Mouse (Mus musculus): ENCODE measurements at regions not wholly inside any gene's neighbourhood (a gene's known extent, or its start where the extent isn't known, plus 50 kb on each side); places are given as distances from the start of the nearest gene placed in this dataset.

- CTCF ChIA-PET, result interaction anchor here (0.6 kb wide), 1 partner anchor 300 kb away, joined by 3 read pairs; no protein-coding TSS in a partner anchor
Measured at GRCm38 (mm10) chr16:29950136-29950535, 114.0 kb upstream of the Hes1 start.

DNA sequence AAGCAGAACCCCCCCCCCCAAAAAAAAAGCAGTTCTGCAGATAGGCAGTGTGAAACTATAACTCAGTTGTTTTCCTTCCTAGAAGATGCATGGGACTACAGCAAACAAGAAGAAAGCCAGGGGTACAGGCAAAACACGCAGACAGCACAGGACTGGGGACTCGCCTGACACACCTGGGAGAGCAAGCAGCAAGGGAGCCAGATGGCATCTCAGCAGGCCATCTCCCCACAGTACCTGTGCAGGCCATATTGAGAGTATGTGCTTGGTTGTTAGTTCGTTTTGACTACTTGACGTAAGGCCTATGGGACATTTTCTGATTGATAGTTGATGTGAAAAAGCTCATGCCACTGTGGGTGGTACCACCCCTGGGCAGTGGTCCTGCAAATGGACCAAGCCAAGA lies 113.4 kb upstream of the Hes1 start:
- CTCF ChIA-PET, result no interaction called here

DNA sequence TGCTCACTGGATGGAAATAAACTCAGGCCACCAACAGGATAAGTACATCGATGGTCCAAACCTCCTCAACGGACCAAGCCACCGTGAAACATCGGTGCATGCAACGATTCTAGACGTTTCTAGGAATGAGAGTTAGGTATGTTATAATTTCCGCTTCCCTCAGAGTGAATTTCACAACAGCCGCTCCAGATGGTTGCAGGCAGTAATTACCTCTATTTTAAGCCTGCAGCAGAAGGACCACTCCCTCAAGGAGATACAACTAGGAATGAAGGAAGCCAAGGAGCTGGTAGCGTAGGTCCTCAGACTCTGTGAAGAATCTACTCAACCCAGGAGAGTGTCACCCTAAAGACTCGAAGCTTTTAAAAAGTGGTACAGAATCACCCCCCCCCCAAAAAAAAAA lies 109.5 kb upstream of the Hes1 start:
- CTCF ChIA-PET, result no interaction called here

GRCm38 (mm10) chr16:29956904-29957303 lies 107.3 kb upstream of the Hes1 start:
- CTCF ChIA-PET, result no interaction called here

DNA sequence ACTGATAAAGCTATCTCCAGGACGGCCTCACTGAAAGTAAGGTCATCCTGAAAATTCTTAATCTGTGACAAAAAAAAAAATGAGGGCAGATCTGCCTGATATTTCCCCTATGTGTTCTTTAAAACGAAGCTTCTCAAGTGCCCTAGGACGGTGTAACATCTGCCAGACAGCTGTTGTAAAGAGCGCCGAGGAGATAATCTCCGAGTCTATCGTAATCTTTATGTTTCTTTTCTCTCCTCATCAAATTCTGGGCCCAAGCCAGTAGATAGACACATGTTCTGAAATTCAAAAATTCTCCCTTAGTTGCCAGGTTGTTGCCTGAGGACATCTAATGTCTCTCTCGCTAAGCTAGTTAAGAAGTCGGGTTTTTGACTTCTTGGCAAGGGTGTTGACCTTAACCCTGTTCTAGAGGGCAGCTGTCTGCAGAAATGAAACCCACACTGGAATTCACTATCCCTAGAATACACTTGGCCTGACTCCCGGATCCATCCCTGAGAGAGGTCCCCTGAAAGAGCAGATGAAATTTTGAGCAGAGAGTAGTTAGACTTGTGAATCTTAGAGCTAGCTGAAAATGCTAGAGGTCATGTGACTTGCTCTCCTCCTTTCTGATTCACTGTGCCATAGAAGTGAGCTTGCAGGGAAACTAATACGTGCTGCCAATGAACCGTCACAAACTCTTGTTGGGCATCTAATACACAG lies 104.1 kb upstream of the Hes1 start:
- CTCF ChIA-PET, result no interaction called here

DNA sequence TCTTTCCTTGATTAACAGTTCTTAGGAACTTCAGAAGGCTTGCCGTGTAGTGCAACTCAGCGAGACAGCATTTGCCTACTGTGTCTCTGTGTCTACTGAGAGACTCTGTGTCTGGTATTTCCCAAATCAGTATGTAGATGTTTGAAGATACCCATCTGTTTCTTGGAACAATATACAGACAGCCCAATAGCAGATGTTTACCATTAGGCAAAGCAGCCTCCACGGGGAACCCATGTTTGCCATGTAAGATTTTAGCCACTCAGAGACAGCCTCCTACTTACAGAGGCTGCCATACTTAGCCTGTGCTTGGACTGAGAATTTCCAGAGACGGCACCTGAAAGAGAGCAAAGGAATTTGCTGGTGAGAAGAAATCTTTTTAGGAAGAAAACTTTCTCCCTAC lies 100.9 kb upstream of the Hes1 start:
- CTCF ChIA-PET, result no interaction called here

- CTCF ChIA-PET, result no interaction called here
Measured at GRCm38 (mm10) chr16:29964563-29964962, 99.6 kb upstream of the Hes1 start.

DNA sequence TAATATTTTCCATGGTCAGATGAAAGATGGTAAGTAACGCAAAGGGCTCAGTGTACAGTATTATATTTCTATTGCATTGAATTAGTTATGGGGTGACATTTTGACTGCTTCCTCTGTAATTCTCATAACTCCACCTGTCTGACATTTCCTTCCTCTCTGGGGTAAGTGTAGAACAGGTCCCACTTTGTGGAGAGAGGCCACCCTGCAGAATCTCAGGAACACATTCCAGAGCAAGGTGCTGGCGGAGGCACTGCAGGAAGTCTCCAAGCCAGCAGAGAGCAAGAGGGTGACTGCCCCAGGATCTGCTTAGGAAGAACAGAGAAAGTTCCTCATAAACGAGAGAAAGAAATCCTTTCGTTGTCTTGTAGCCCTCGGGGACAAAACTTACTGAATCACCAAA lies 95.4 kb upstream of the Hes1 start:
- CTCF ChIA-PET, result no interaction called here

GRCm38 (mm10) chr16:29972741-29973141 lies 91.4 kb upstream of the Hes1 start:
- CTCF ChIA-PET, result interaction anchor here (0.6 kb wide), 1 partner anchor 27 kb away, joined by 5 read pairs; no protein-coding TSS in a partner anchor

GRCm38 (mm10) chr16:29973250-29973649 lies 90.9 kb upstream of the Hes1 start:
- CTCF ChIA-PET, result interaction anchor here (0.6 kb wide), 1 partner anchor 28 kb away, joined by 5 read pairs; no protein-coding TSS in a partner anchor

GRCm38 (mm10) chr16:29975800-29976199 lies 88.4 kb upstream of the Hes1 start:
- CTCF ChIA-PET, result no interaction called here

GRCm38 (mm10) chr16:29977011-29977410 lies 87.2 kb upstream of the Hes1 start:
- CTCF ChIA-PET, result no interaction called here

GRCm38 (mm10) chr16:29977711-29978110 lies 86.5 kb upstream of the Hes1 start:
- CTCF ChIA-PET, result no interaction called here

- CTCF ChIA-PET, result no interaction called here
Measured at GRCm38 (mm10) chr16:29979066-29979465, 85.1 kb upstream of the Hes1 start.

- CTCF ChIA-PET, result no interaction called here
Measured at GRCm38 (mm10) chr16:29981543-29981942, 82.6 kb upstream of the Hes1 start.

DNA sequence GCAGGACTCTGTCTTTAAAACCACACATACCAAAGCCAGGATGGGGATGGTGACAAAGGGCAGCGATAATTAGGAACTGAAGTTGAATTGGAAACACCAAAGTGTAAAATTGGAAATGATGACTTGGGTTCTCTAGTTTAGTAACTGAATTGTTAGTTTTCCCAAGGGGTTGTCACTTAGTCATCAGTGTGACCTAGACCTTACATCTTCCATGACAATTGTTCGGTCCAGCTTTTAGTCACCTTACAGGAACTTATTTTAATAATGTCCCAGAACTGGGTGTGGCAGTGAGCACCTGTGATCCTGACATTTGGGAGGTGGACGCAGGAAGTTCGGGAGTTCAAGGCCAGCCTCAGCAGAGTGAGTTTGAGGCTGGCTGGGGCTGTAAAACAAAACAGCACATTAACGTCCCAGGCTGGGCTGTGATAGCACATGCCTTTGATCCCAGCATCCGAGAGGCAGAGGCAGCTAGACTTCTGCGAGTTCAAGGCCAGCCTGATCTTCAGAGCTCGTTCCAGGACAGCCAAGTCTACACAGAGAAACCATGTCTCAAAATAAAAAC lies 81.9 kb upstream of the Hes1 start:
- CTCF ChIA-PET, result interaction anchor here (0.6 kb wide), 1 partner anchor 80 kb away, joined by 4 read pairs; no protein-coding TSS in a partner anchor

- CTCF ChIA-PET, result interaction anchor here (0.6 kb wide), 1 partner anchor 81 kb away, joined by 4 read pairs; no protein-coding TSS in a partner anchor
Measured at GRCm38 (mm10) chr16:29983161-29983560, 81.0 kb upstream of the Hes1 start.

- CTCF ChIA-PET, result no interaction called here
Measured at GRCm38 (mm10) chr16:29985126-29985931, 78.9 kb upstream of the Hes1 start.

DNA sequence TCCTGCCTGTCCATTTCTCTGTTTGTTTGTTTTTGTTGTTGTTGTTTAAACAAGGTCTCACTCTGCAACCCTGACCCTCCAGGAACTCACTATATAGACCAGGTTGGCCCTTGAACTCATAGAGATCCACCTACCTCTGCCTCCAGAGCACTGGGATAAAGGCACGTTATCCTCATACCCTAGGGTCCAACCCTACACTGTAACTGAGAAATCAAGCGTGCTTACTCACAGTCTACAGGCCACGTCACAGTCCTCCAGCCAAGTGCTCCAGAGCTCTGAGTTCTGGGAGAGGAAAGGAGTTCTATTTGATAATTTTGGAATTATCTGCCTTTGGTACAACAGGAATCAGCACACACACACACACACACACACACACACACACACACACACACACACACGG lies 76.6 kb upstream of the Hes1 start:
- CTCF ChIA-PET, result no interaction called here

DNA sequence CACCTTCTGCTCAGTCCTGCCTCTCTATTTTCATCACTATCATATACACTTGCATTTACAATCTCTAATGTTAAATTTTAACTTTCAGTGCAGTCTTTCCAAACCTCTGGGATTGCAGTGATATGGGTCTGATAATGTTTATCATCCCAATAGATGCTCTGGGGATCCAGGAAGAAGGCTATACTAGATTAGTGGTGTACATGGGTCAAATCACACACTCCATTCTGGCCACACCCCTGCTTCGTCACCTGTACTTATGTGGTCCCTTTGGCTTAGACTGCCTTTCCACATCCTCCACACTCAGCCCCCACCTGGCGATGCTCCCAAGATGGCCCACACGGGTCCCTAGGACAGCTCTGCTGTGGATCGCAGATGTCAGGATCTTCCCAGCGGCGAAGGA lies 76.2 kb upstream of the Hes1 start:
- CTCF ChIA-PET, result no interaction called here

DNA sequence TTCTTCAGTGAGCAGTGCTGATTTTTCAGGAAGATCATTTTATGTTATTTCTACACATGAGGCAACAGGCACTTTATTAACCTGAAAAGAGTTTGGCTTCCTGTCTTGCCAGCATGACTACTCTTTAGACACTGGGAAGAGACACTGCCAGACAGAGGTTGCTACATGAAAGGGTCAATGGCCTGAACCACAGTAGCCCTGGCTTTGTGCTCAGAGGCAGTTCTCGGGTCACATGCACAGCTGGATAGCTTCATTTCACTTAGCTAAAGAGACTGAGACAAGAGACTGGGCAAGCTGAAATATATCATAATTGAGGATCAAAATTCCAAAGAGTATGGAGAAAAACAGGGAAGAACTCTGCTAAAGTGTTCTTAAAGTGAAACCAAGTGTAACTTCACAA lies 74.9 kb upstream of the Hes1 start:
- CTCF ChIA-PET, result no interaction called here

DNA sequence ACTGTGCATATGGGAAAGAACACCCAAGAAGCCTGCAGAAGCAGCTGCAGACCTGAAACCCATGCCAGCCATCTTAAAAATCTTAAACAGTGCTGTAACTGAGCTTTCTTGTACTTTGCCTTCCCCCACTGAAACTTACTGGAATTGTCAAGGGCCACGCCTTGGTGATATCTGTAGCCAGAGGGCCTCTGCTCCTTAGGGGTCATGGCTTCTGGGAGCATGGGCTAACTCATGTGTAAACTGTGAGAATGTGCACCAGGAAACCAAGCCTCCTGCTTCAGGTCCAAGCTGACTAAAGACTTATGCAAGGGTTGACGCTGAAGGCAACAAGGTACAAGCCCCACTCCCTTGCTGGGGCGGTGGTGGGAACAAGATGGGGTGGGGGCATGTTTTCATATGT lies 73.8 kb upstream of the Hes1 start:
- CTCF ChIA-PET, result interaction anchor here (0.6 kb wide), 1 partner anchor 19 kb away, joined by 4 read pairs; no protein-coding TSS in a partner anchor
